Mouse (Mus musculus): ENCODE results near the gene Psmd9.
A peak's percentile ranks its signal among the peaks of the same experiment; 100 is the strongest.

DNA sequence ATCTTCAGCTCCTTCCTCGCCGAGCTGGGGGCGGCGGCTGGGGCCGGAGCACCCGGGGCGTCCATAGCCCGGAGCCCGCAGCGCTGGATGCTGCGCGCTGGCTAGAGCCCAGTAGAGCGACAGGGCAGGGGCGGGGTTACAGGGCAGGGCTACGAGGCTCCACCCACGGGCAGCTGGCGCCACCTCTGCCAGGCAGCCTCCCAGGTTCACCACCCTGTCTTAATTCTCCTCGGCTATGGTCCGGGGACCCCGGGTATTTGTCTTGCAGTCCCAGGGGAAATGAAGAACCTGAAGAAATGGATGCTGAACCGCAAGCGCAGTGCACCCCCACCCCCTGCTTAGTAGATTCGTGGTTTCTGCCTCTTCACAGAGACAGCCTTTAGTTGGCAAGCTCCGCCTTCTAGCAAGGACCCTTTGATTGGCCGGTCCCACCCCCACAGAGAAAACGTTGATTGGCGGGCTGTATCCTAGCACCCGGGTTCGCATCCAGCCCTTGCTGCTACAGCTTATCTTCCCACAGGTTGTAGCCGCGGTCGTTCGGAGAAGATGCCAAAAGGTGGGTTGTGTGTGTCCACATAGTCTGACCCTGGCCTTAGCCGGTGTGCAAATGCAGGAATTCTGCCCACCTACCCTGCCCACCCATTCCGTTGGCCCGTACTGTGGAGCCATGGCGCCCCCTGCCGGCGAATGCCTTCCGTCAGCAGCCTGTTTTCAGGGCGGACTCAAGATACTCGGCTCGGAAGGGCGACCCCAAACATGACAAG, 36.7 kb upstream of the Psmd9 start, which contains the start of gene Rhof:
- TF ChIP-seq CTCF (IDR thresholded peaks at IDR 0.05; ENCODE audit: extremely low read depth, insufficient read length, insufficient replicate concordance, low read depth, low read length) (peak; percentile 97), POLR2A (IDR thresholded peaks at IDR 0.05; ENCODE audit: low read depth, low read length) (peak; percentile 69)

Data from small intestine, adult 2 months (tissue).